7 mouse cellular contexts compared by ENCODE assay signal in the genomic region with DNA sequence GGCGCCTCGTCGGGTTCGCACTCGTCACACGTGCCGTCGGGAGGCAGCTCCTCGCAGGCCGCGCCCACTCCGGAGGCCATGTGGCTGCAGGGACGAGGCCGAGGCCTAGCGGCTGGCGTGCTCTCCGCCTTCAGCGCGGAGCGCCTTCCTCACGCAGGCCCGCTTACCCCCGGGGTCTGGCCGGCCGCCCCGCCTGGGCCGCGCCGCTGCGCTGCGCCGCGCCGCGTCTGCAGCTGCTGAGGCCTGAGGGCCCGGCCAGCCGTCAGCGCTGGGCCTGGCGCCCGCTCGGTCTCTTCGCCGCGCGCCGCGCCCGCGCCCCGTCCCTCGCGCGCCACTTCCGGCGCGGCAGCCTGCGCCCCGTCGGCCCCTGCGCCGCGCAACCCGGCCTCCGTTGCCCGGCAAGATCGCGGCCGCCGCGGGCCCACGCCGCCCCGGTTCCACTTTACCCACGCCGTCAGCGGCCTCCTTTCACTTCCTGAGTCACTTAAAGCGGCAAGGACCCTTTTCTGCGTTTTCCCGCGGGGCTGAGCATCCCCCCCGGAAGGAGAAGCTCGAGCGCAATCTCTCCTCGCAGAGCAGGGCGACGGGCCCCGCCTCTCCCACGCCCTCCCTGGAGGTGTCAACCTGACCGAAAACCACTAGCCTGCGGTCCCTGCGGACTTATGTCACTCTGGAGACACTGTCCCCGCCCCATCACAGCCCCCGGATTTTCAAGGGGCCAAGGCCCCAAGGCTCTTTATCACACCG. TPM values are rescaled to one million over a fixed set of nuclear protein-coding genes. Genes with fewer than 3 reads are reported as not detected.
DNase-seq lines count a peak whose midpoint lies in the region; ATAC-seq lines count a peak whose summit lies in the region.

No protein-coding gene starts in this region.

- under 1% methylated on average over 81 of the region's 94 CpGs for WGBS in embryonic facial prominence, embryonic 11.5 days
- WGBS in limb, embryonic 10.5 days: 2% methylated on average over 93 of the region's 94 CpGs
- under 1% methylated on average over 79 of the region's 94 CpGs for WGBS in midbrain, embryonic 12.5 days

- peak overlapping the region; percentile 65 for H3K4me3 ChIP-seq in embryonic facial prominence, embryonic 11.5 days (ENCODE audit: low read depth, low read length)
- peak overlapping the region; percentile 79 for H3K4me3 ChIP-seq in limb, embryonic 10.5 days
- peak overlapping the region; percentile 79 for H3K4me3 ChIP-seq in midbrain, embryonic 12.5 days

- peak; percentile 86 for DNase-seq in adrenal gland, postnatal 25 days
- DNase-seq in embryonic facial prominence, embryonic 11.5 days (ENCODE audit: low spot score): peak; percentile 75
- peak; percentile 99 for DNase-seq in heart, adult 11 months
- peak; percentile 88 for DNase-seq in kidney, adult 18-20 months
- DNase-seq in limb, embryonic 10.5 days (ENCODE audit: low spot score): peak; percentile 82
- DNase-seq in skeletal muscle tissue, adult 2 months (ENCODE audit: low read depth, low spot score): peak; percentile 65

- no peaks in the 10 kb centered on the region for H3K27me3 ChIP-seq in embryonic facial prominence, embryonic 11.5 days (ENCODE audit: control insufficient read depth, insufficient read depth, low read length)
- no peaks in the 10 kb centered on the region for H3K27me3 ChIP-seq in limb, embryonic 10.5 days (ENCODE audit: low read depth, poor library complexity, severe bottlenecking)
- H3K27me3 ChIP-seq in midbrain, embryonic 12.5 days: 0 out of 2 replicates have a peak, but pooled peaks cover 3% of the 10 kb centered on the region

- peak overlapping the region; percentile 86 for H3K4me2 ChIP-seq in embryonic facial prominence, embryonic 11.5 days (ENCODE audit: low read depth, low read length)
- peak overlapping the region; percentile 88 for H3K4me2 ChIP-seq in midbrain, embryonic 12.5 days (replicated peaks)

- ATAC-seq in embryonic facial prominence, embryonic 11.5 days (replicated peaks; ENCODE audit: insufficient number of reproducible peaks, low FRiP score, low TSS enrichment, low read depth): peak; percentile 90
- peak; percentile 89 for ATAC-seq in midbrain, embryonic 12.5 days (ENCODE audit: low FRiP score, low read depth)

- H3K36me3 ChIP-seq in embryonic facial prominence, embryonic 11.5 days (replicated peaks; ENCODE audit: control insufficient read depth, insufficient read depth, low read depth, low read length): no peaks in the 10 kb centered on the region
- 0 out of 2 replicates have a peak, but pooled peaks cover 2% of the 10 kb centered on the region for H3K36me3 ChIP-seq in limb, embryonic 10.5 days
- no peaks in the 10 kb centered on the region for H3K36me3 ChIP-seq in midbrain, embryonic 12.5 days

- no peaks in the 10 kb centered on the region for H3K4me1 ChIP-seq in embryonic facial prominence, embryonic 11.5 days (ENCODE audit: control insufficient read depth, insufficient read depth, low read length)
- peaks cover 24% of the 10 kb centered on the region for H3K4me1 ChIP-seq in limb, embryonic 10.5 days
- peaks cover 20% of the 10 kb centered on the region for H3K4me1 ChIP-seq in midbrain, embryonic 12.5 days

- peak overlapping the region; percentile 84 for H3K27ac ChIP-seq in embryonic facial prominence, embryonic 11.5 days (replicated peaks; ENCODE audit: low read depth, low read length)
- H3K27ac ChIP-seq in limb, embryonic 10.5 days: peak overlapping the region; percentile 98
- peak overlapping the region; percentile 93 for H3K27ac ChIP-seq in midbrain, embryonic 12.5 days (replicated peaks)

- H3K9ac ChIP-seq in embryonic facial prominence, embryonic 11.5 days (replicated peaks; ENCODE audit: low read length): peak overlapping the region; percentile 92
- peak overlapping the region; percentile 88 for H3K9ac ChIP-seq in midbrain, embryonic 12.5 days (replicated peaks)

- no peaks in the 10 kb centered on the region for H3K9me3 ChIP-seq in embryonic facial prominence, embryonic 11.5 days (replicated peaks; ENCODE audit: control insufficient read depth, low read length)
- H3K9me3 ChIP-seq in limb, embryonic 10.5 days (replicated peaks): no peaks in the 10 kb centered on the region
- H3K9me3 ChIP-seq in midbrain, embryonic 12.5 days: no peaks in the 10 kb centered on the region

RNA-seq across cellular contexts. Expression of a gene that starts 6.8 kb away (rescaled TPM):
- 69.1 and 70.1 TPM in 2 replicates for total RNA-seq in adrenal gland, postnatal 25 days (2021)
- 35.5 and 35.7 TPM in 2 replicates for polyA plus RNA-seq in embryonic facial prominence, embryonic 11.5 days (2014; fragmentation: Nextera tagmentation; extraction: Ambion mirVana)
- polyA plus RNA-seq in limb, embryonic 10.5 days (2016; fragmentation: Nextera tagmentation; extraction: Ambion mirVana): 26.3 and 30.3 TPM in 2 replicates
- polyA plus RNA-seq in midbrain, embryonic 12.5 days (2016; fragmentation: Nextera tagmentation; extraction: Ambion mirVana): 59.0 and 78.8 TPM in 2 replicates

RNA-seq across cellular contexts. Expression of a gene that starts 51.5 kb away (rescaled TPM):
- 0.52 and 0.86 TPM in 2 replicates for total RNA-seq in adrenal gland, postnatal 25 days (2021)
- 12.2 and 13.3 TPM in 2 replicates for polyA plus RNA-seq in embryonic facial prominence, embryonic 11.5 days (2014; fragmentation: Nextera tagmentation; extraction: Ambion mirVana)
- 16.0 and 16.4 TPM in 2 replicates for polyA plus RNA-seq in limb, embryonic 10.5 days (2016; fragmentation: Nextera tagmentation; extraction: Ambion mirVana)
- polyA plus RNA-seq in midbrain, embryonic 12.5 days (2016; fragmentation: Nextera tagmentation; extraction: Ambion mirVana): 48.4 and 52.6 TPM in 2 replicates

Comparison
In these comparisons a context has a peak if more than half of its experiments do, and no peak if none do; other contexts are left out.
1. Peak in every context shown above with its lines: DNase-seq, ATAC-seq, H3K4me3 ChIP-seq and H3K27ac ChIP-seq.